Mouse (Mus musculus): ENCODE measurements around the gene Dnaja3.
A peak's percentile ranks its signal among the peaks of the same experiment; 100 is the strongest.

Gene Dnaja3

GRCm38 (mm10) chr16:4642190-4642589 lies 2.4 kb downstream of the Dnaja3 start:
- DNase-seq (ENCODE audit: low spot score in 2 of 2): peak in 1 of 2 experiments; percentile 66

- DNase-seq (ENCODE audit: low spot score in 2 of 2): no peak
Measured at GRCm38 (mm10) chr16:4642937-4643336, 3.1 kb downstream of the Dnaja3 start.

- peak; percentile 74 to 80 for DNase-seq (ENCODE audit: low spot score in 2 of 2)
Measured at GRCm38 (mm10) chr16:4643670-4644419, 4.1 kb downstream of the Dnaja3 start.

- DNase-seq (ENCODE audit: low spot score in 2 of 2): no peak
Measured at GRCm38 (mm10) chr16:4645867-4646266, 6.1 kb downstream of the Dnaja3 start.

- DNase-seq (ENCODE audit: low spot score in 2 of 2): no peak
Measured at GRCm38 (mm10) chr16:4646831-4647230, 7.0 kb downstream of the Dnaja3 start.

- no peak for DNase-seq (ENCODE audit: low spot score in 2 of 2)
Measured at GRCm38 (mm10) chr16:4647651-4648141, 7.9 kb downstream of the Dnaja3 start.

- DNase-seq (ENCODE audit: low spot score in 2 of 2): no peak
Measured at GRCm38 (mm10) chr16:4648416-4649023, 8.7 kb downstream of the Dnaja3 start.

GRCm38 (mm10) chr16:4649211-4649610 lies 9.4 kb downstream of the Dnaja3 start:
- DNase-seq (ENCODE audit: low spot score in 2 of 2): no peak

- DNase-seq (ENCODE audit: low spot score in 2 of 2): no peak
Measured at GRCm38 (mm10) chr16:4649692-4650091, 9.9 kb downstream of the Dnaja3 start.

- no peak for DNase-seq (ENCODE audit: low spot score in 2 of 2)
Measured at GRCm38 (mm10) chr16:4650161-4650560, 10.4 kb downstream of the Dnaja3 start.

GRCm38 (mm10) chr16:4651081-4651480 lies 11.3 kb downstream of the Dnaja3 start:
- no peak for DNase-seq (ENCODE audit: low spot score in 2 of 2)

- DNase-seq (ENCODE audit: low spot score in 2 of 2): no peak
Measured at GRCm38 (mm10) chr16:4651624-4652023, 11.8 kb downstream of the Dnaja3 start.

GRCm38 (mm10) chr16:4652707-4653416 lies 13.1 kb downstream of the Dnaja3 start:
- no peak for DNase-seq (ENCODE audit: low spot score in 2 of 2)

GRCm38 (mm10) chr16:4654706-4655105 lies 14.9 kb downstream of the Dnaja3 start:
- DNase-seq (ENCODE audit: low spot score in 2 of 2): no peak

- no peak for DNase-seq (ENCODE audit: low spot score in 2 of 2)
Measured at GRCm38 (mm10) chr16:4655251-4655734, 15.5 kb downstream of the Dnaja3 start.

GRCm38 (mm10) chr16:4655764-4656570 lies 16.2 kb downstream of the Dnaja3 start:
- no peak for DNase-seq (ENCODE audit: low spot score in 2 of 2)

- DNase-seq (ENCODE audit: low spot score in 2 of 2): no peak
Measured at GRCm38 (mm10) chr16:4656571-4657081, 16.8 kb downstream of the Dnaja3 start.

- DNase-seq (ENCODE audit: low spot score in 2 of 2): no peak
Measured at GRCm38 (mm10) chr16:4658781-4659245, 19.0 kb downstream of the Dnaja3 start.

- DNase-seq (ENCODE audit: low spot score in 2 of 2): no peak
Measured at GRCm38 (mm10) chr16:4659326-4659725, 19.5 kb downstream of the Dnaja3 start.

GRCm38 (mm10) chr16:4661605-4662004 lies 21.8 kb downstream of the Dnaja3 start:
- DNase-seq (ENCODE audit: low spot score in 2 of 2): no peak

- no peak for DNase-seq (ENCODE audit: low spot score in 2 of 2)
Measured at GRCm38 (mm10) chr16:4663806-4664205, 24.0 kb downstream of the Dnaja3 start.
